Mouse (Mus musculus): ENCODE measurements around the gene Eya2. TPM values are rescaled to one million over a fixed set of nuclear protein-coding genes. Genes with fewer than 3 reads are reported as not detected.

The Eya2 gene
- polyA plus RNA-seq (2015; fragmentation: Nextera tagmentation; extraction: Ambion mirVana), result 1.6 and 1.9 TPM in 2 replicates

GRCm38 (mm10) chr2:165594907-165595675, at the start of gene Eya2:
TSS of gene Eya2 (plus strand) at chr2:165595032.

Other genes starting within 250 kb of the Eya2 start
- 0.22 and 0.23 TPM in 2 replicates for gene Zfp663, start 226.3 kb upstream of the Eya2 start, polyA plus RNA-seq (2015; fragmentation: Nextera tagmentation; extraction: Ambion mirVana)
- 1.5 and 1.8 TPM in 2 replicates for gene Zfp334, start 206.8 kb upstream of the Eya2 start, polyA plus RNA-seq (2015; fragmentation: Nextera tagmentation; extraction: Ambion mirVana)
- 0.05 TPM in 2 replicates for gene Ocstamp, start 194.6 kb upstream of the Eya2 start, polyA plus RNA-seq (2015; fragmentation: Nextera tagmentation; extraction: Ambion mirVana)
- gene Slc13a3, start 121.8 kb upstream of the Eya2 start, polyA plus RNA-seq (2015; fragmentation: Nextera tagmentation; extraction: Ambion mirVana), result 0.26 and 0.38 TPM in 2 replicates
- gene Trp53rka, start 101.7 kb upstream of the Eya2 start, polyA plus RNA-seq (2015; fragmentation: Nextera tagmentation; extraction: Ambion mirVana), result 15.8 and 16.0 TPM in 2 replicates
- 3.3 and 4.1 TPM in 2 replicates for gene Slc2a10, start 91.2 kb upstream of the Eya2 start, polyA plus RNA-seq (2015; fragmentation: Nextera tagmentation; extraction: Ambion mirVana)